Mouse (Mus musculus): ENCODE results near the gene Olfr1462.

Olfr1462 gene

GRCm38 (mm10) chr19:13185434-13185833 lies at the start of gene Olfr1462:
Olfr1462 (plus strand) TSS chr19:13185734.
- DNase-seq (ENCODE audit: low spot score): no peak

- no peak for DNase-seq (ENCODE audit: low spot score)
Measured at GRCm38 (mm10) chr19:13149449-13149848, 36.1 kb upstream of the Olfr1462 start, which contains the start of gene Olfr1459. Olfr1459 (minus strand) TSS chr19:13149549.

- DNase-seq (ENCODE audit: low spot score): no peak
Measured at GRCm38 (mm10) chr19:13162700-13163099, 22.8 kb upstream of the Olfr1462 start, which contains the start of gene Olfr1461. Olfr1461 (plus strand) TSS chr19:13163000.

- no peak for DNase-seq (ENCODE audit: low spot score)
Measured at GRCm38 (mm10) chr19:13221666-13222065, 36.1 kb downstream of the Olfr1462 start.

- DNase-seq (ENCODE audit: low spot score): no peak
Measured at GRCm38 (mm10) chr19:13231028-13231427, 45.5 kb downstream of the Olfr1462 start, which contains the start of gene Olfr1463. Olfr1463 (plus strand) TSS chr19:13231328.
